Mouse (Mus musculus) cerebellum, adult 2 months (tissue): Measurements from ENCODE around the gene Pex6.

Source experiments
- CTCF ChIP-seq: fragments of 200-500 bp; IDR thresholded peaks from 2 replicates; pipeline ENCODE4 v1.5.1; 2011; ENCODE audit warnings: low read depth, mild to moderate bottlenecking, control low read depth, low read length, moderate library complexity, borderline replicate concordance; ENCODE audit not compliant: insufficient read depth
- POLR2A ChIP-seq: fragments of 200-500 bp; IDR thresholded peaks from 2 replicates; pipeline ENCODE4 v1.6.1; 2011; ENCODE audit warnings: low read length, control low read depth, borderline replicate concordance; ENCODE audit not compliant: insufficient read depth

GRCm38 (mm10) chr17:46661981-46662380, 49.3 kb upstream of the Pex6 start:
- TF ChIP-seq CTCF (no peak), POLR2A (no peak)
